Mouse (Mus musculus) large intestine, adult 2 months (tissue): ENCODE data around the gene Eef2kmt. TPM values are rescaled to one million over a fixed set of nuclear protein-coding genes. Genes with fewer than 3 reads are reported as not detected.
A peak's percentile ranks its signal among the peaks of the same experiment; 100 is the strongest.
"Not testable (repeated sequence)": the region's sequence is repeated elsewhere in the genome, so short reads cannot be mapped to it uniquely, and the experiment has no call there.

Experiments
- DNase-seq: peaks from one replicate; pipeline ENCODE4 v3.0.0-alpha.2; 2012; ENCODE audit warnings: low read depth, low spot score
- WGBS: fragments of 180-500 bp; shearing (Covaris S2); methylation state at CpG from one replicate; pipeline ENCODE4 v1.1.7; 2018; 5-methylcytosine and 5-hydroxymethylcytosine counted together
- polyA plus RNA-seq: library from polyadenylated mRNA; depleted of rRNA; stranded (reverse); fragments of >200 nt; gene quantifications from 2 replicates; pipeline ENCODE4 v1.2.3, GENCODE M21; 2012; rRNA removed

Eef2kmt gene
- 41.1 and 43.2 TPM in 2 replicates for polyA plus RNA-seq

DNA sequence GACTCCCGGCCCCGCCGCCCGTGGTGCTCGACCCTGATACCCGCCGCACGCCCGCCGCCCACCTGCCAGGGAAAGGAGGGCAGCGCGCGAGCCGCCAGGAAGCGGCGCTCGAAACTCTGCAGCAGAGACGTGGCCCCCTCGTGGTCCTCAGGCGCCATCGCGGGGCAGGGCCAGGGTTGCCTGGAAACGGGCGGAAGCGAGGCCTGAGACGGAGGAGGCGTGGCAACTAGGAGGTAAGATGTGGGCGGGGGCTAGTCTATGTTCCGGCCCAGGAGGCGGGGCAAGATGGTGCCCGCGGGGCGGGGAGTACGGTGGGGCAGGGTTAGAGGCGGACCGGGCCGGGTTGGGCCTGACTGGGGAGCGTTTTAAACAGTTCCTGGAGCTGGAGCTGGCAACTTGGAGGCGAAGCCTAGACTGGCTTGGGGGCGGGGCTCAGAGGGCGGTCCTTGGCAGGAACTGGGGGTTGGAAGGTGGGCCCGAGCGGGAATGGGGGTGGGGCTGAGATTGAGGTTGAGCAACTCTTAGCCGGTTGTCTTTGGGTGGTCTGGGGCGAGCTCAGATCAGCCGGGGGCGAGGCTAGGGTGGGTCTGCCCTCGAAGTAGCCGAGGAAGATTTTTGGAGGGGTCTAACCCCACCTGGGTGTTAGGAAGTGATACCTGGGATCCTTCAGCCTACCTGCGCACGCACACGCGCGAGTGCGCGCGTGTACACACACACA is at the start of gene Eef2kmt:
Gene Eef2kmt (minus strand): TSS at position 205 of the 718 bp plus-strand sequence.
- peak; percentile 95 for DNase-seq
- 2% methylated on average over 57 of the region's 57 CpGs for WGBS

DNA sequence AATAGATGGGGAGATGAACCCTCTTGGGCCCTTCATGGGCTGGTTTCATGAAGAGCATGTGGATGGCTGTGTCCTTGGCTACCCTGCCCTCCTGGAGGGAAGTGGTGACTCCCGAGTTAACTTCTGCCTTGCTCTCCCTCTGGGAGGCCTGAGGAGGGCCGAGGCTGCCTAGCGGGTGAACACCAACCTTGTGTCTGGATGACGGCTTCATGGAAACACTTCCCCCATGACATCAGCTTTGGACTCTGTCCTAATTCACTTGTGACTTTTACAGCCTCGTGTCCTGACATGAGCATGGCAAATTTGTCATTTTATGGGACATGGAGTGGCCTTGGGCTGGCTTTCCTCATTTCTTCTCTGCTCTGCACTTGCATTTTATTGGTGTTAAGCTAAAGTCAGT is 39.5 kb upstream of the Eef2kmt start:
- 21% methylated on average over 5 of the region's 5 CpGs for WGBS
- DNase-seq = peak; percentile 3

- DNase-seq = no peak
- 74% methylated on average over 3 of the region's 3 CpGs for WGBS
Observed at GRCm38 (mm10) chr16:5285376-5285775, 29.6 kb upstream of the Eef2kmt start.

DNA sequence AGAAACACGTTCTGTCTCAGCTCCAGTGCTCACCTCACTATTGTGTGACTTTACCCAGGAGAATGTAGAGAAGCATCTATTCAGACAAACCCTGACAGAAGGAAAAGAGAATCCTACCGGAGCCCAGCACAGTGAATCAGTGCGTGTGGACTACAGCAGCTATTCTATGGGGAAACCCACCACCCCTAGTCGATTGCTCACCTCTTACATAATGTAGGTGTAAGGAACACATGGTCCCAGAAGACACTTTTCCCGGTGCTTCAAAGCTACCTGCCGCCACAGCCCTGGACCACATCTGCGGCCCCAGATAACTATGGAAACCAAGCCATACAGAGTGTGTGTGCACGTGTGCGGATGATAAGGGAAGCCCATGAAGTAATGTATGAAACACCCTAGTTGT is 26.9 kb upstream of the Eef2kmt start:
- WGBS = 81% methylated on average over 9 of the region's 9 CpGs
- no peak for DNase-seq

- 59% methylated on average over 5 of the region's 5 CpGs for WGBS
Observed at GRCm38 (mm10) chr16:5279571-5280222, 23.9 kb upstream of the Eef2kmt start.

DNA sequence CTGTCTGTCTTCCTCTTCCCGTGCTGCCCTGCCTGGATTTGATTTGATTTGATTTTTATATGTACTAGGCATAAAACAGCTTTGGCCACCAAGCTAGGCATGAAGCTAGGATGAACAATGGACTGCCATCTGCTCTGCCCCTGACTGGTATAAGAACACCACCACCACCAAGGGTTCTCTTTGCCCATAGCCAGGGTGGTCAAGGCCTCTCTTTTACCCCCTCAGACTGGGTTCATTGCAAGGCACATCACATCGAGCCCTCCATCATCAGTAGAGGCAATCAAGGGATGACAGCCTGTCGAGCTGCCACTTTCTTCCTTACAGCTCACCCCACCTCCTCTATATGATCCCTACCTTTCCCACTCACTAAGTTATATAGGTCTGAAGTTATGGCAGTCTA is 16.6 kb upstream of the Eef2kmt start:
- no peak for DNase-seq
- WGBS = 60% methylated on average over 3 of the region's 3 CpGs

More at GRCm38 (mm10) chr16:5279571-5280222, 23.9 kb upstream of the Eef2kmt start:
- no peak for DNase-seq

GRCm38 (mm10) chr16:5271411-5272035 is 15.7 kb upstream of the Eef2kmt start:
- 80% methylated on average over 4 of the region's 4 CpGs for WGBS
- no peak for DNase-seq

DNA sequence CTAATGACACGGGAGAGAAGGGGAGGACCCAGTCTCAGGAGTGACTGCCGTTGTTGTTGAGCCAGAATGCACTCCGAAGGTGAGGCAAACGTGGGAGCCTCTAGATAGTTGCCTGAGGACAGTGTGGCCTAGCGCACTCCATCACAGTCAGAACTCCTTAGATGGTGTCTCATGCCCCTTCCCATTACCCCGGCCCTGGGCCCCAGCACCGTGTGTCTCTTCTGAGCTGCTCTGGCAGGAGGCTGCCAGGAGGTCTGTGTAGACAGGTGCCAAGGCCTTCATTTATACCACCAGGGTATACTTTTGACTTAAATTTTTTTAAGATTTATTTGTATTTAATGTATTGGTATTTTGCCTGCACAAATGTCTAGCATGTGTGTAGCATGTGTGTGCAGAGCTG is 8.1 kb upstream of the Eef2kmt start:
- WGBS = 89% methylated on average over 7 of the region's 7 CpGs
- no peak for DNase-seq

- no peak for DNase-seq
- WGBS = 67% methylated on average over 8 of the region's 8 CpGs
Observed at GRCm38 (mm10) chr16:5263156-5263555, 7.4 kb upstream of the Eef2kmt start.

DNA sequence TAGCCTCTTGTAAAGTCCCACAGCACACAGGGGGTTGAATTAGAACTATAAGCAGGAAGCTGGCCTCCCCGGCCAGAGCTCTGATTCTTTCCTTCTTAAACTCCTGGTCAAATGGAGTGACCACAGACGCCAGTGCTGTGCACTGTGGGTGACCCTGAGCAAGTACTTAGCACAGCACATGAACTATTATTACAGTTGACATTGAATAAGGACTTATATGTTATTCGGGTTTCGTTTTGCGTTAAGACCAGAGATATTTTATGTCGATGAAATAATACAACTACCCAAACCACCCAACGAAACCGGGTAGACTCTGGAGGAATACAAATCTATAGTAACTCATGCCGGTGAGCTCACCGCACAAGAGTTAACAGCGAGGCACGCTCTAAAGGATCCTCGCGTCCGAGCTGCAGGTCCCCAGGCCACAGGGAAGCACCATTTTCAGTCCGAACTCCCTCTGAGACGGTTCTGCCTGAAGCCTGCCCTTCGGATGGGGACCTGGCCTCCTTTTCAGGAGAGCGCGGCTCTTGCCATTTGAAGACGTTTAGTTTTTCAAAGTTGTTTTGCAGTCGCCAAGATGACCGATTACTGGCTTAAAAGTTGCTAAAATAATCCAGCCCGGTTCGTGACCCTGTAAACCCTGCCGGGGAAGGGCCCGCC is 572 bp downstream of the Eef2kmt start:
- no peak for DNase-seq
- under 1% methylated on average over 27 of the region's 27 CpGs for WGBS

GRCm38 (mm10) chr16:5254346-5255025 is 1.3 kb downstream of the Eef2kmt start:
- DNase-seq = peak; percentile 44
- WGBS = under 1% methylated on average over 15 of the region's 15 CpGs

- DNase-seq = no peak
- whole genome bisulfite sequencing = 92% methylated on average over 2 of the region's 2 CpGs
Observed at GRCm38 (mm10) chr16:5252260-5252659, 3.5 kb downstream of the Eef2kmt start.

- WGBS = 83% methylated on average over 3 of the region's 3 CpGs
- DNase-seq = no peak
Observed at GRCm38 (mm10) chr16:5250891-5251290, 4.9 kb downstream of the Eef2kmt start.

DNA sequence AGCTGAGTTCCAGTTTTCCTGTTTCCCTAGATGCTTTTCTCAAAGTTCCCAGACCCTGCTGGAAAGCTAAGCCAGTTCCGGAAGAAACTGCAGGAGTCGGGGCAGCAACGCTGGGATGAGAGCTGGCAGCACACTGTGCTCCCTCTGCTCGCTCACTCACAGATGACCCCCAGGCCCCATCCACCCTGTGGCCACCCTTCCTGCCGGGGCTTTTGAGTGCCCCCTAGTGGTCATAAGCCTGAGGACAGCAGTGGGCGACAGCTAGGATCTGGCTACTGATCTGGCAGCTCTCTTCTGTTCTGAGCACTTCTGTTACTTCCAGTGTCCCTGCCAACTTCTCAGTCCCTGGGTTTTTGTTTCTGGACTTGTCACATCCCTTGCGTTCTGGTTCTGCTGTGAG is 11.4 kb downstream of the Eef2kmt start:
- DNase-seq = no peak
- WGBS = 39% methylated on average over 7 of the region's 7 CpGs

DNA sequence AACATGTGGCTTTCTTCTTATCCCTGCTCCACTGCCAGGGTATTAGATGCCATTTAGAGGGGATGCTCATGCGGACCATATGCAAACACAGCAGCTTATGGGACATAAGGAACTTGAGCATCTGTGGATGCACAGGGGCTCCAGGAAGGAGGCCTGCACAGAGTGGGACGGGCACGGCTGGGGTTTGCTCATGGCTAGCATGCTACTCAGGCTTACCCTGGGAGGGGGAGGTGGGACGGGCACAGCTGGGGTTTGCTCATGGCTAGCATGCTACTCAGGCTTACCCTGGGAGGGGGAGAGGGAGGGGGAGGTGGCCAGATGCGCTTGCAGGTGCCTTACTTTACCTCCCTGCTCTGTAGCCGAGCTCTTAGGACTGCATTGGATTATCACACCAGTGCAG is 12.9 kb downstream of the Eef2kmt start:
- no peak for DNase-seq
- 90% methylated on average over 6 of the region's 6 CpGs for WGBS

GRCm38 (mm10) chr16:5242355-5242754 is 13.4 kb downstream of the Eef2kmt start:
- no peak for DNase-seq
- 90% methylated on average over 4 of the region's 4 CpGs for WGBS

GRCm38 (mm10) chr16:5233418-5234313 is 22.1 kb downstream of the Eef2kmt start, which contains the start of gene Alg1:
TSS of gene Alg1 (plus strand) at chr16:5233621.
- 1% methylated on average over 47 of the region's 47 CpGs for WGBS
- peak; percentile 85 for DNase-seq

DNA sequence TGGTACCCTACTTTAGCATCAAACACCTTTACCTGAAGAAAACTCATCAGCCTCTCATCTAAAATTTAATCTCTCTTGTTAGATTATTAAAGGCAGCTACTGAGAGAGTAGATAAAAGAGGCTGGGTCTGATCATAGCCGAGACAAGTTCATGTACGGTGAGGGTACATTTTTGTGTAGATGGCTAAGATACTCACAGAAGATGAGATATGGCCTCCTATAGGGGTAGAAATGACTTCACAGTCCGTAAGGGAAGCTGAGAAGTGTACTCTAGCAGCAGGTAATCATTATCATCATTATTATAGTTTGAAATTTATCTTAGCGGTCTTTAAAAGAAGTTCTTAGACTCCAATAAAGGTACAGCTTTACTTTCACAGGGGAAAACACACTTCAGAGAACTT is 22.8 kb downstream of the Eef2kmt start:
- 74% methylated on average over 4 of the region's 4 CpGs for WGBS

DNA sequence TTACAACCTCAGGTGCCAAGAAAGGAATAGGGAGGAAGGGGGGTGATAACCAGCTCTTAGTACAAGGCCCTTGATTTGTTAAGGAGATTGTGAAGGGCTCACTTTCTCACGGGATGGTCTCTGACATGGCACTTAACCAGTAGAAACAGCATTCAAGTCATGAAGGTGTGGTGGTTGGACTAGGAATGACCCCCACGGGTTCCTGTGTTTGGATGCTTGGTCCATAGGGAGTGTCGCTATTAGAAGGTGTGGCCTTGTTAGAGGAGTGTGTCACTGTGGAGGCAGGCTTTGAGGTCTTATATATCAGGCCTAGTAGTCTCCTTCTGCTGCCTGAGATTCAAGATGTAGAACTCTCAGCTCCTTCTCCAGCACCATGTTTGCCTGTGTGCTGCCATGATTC is 27.7 kb downstream of the Eef2kmt start:
- WGBS = 59% methylated on average over 3 of the region's 3 CpGs
- DNase-seq = not testable (repeated sequence)

More for the DNA sequence above, 22.8 kb downstream of the Eef2kmt start:
- DNase-seq = no peak
